Mouse (Mus musculus) MEL (cell line): ENCODE data around the gene Aaed1. TPM values are rescaled to one million over a fixed set of nuclear protein-coding genes. Genes with fewer than 3 reads are reported as not detected.

Experiments used
- DNase-seq: peaks from one replicate; pipeline ENCODE4 v3.0.0; 2011; ENCODE audit warnings: low read depth, low spot score
- H3K27ac ChIP-seq: 2 replicates; pipeline ENCODE4 v1.5.1; 2012; ENCODE audit warnings: low read depth, mild to moderate bottlenecking, control low read depth, low read length, moderate library complexity; ENCODE audit not compliant: control insufficient read depth
- H3K27me3 ChIP-seq, 2 experiments: fragments of 150-350 bp in 1 of 2; sonication (generic) in 1 of 2; 2 replicates each; pipeline ENCODE4 v1.6.1; 2012; ENCODE audit warnings: low read length in 2 of 2, mild to moderate bottlenecking in 2 of 2, improper control_type of control experiment in 1 of 2, moderate library complexity in 1 of 2; ENCODE audit not compliant: insufficient read depth in 2 of 2, control insufficient read depth in 1 of 2
- H3K36me3 ChIP-seq, 2 experiments: 2 replicates each; pipeline ENCODE4 v1.6.1; 2012 to 2014; ENCODE audit warnings: low read length in 2 of 2, improper control_type of control experiment in 1 of 2, inconsistent platforms in 1 of 2, mild to moderate bottlenecking in 1 of 2; ENCODE audit not compliant: insufficient read depth in 2 of 2, control insufficient read depth in 1 of 2
- H3K4me1 ChIP-seq, 2 experiments: fragments of 150-350 bp in 1 of 2; sonication (generic) in 1 of 2; 2 replicates each; pipeline ENCODE4 v1.6.1; 2012; ENCODE audit warnings: low read length in 2 of 2, improper control_type of control experiment in 1 of 2, mild to moderate bottlenecking in 1 of 2; ENCODE audit not compliant: insufficient read depth in 2 of 2, control insufficient read depth in 1 of 2
- H3K4me3 ChIP-seq, 2 experiments: fragments of 150-350 bp in 1 of 2; sonication (generic) in 1 of 2; 2 replicates each; pipeline ENCODE4 v1.5.1; 2012; ENCODE audit warnings: low read depth in 2 of 2, low read length in 2 of 2, mild to moderate bottlenecking in 2 of 2, moderate library complexity in 2 of 2, control low read depth in 1 of 2, improper control_type of control experiment in 1 of 2; ENCODE audit not compliant: control insufficient read depth in 1 of 2, insufficient read depth in 1 of 2
- H3K79me2 ChIP-seq: 2 replicates; pipeline ENCODE4 v1.6.1; 2012; ENCODE audit warnings: mild to moderate bottlenecking, low read length, moderate library complexity; ENCODE audit not compliant: control insufficient read depth, poor library complexity, insufficient read depth
- H3K9ac ChIP-seq: 2 replicates; pipeline ENCODE4 v1.6.1; 2012; ENCODE audit warnings: low read depth, mild to moderate bottlenecking, control low read depth, low read length, moderate library complexity; ENCODE audit not compliant: control insufficient read depth, poor library complexity, severe bottlenecking
- H3K9me3 ChIP-seq: fragments of 150-350 bp; sonication (generic); replicated peaks from 2 replicates; pipeline ENCODE4 v1.6.1; 2012; ENCODE audit warnings: mild to moderate bottlenecking, low read length, improper control_type of control experiment, moderate library complexity; ENCODE audit not compliant: insufficient read depth
- BHLHE40 ChIP-seq: IDR thresholded peaks from 2 replicates; pipeline ENCODE4 v1.6.1; 2012; ENCODE audit warnings: low read depth, mild to moderate bottlenecking, inconsistent platforms, low read length, improper control_type of control experiment, borderline replicate concordance
- CHD1 ChIP-seq: IDR thresholded peaks from 2 replicates; pipeline ENCODE4 v1.6.1; 2012; ENCODE audit warnings: low read depth, mild to moderate bottlenecking, inconsistent platforms, low read length, improper control_type of control experiment
- CHD2 ChIP-seq: IDR thresholded peaks from 2 replicates; pipeline ENCODE4 v1.6.1; 2011; ENCODE audit warnings: low read length, improper control_type of control experiment
- CTCF ChIP-seq, 3 experiments: IDR thresholded peaks in 2 of 3; conservative IDR thresholded peaks in 1 of 3; 2 replicates each; pipeline ENCODE4 v1.5.1; 2011 to 2012; ENCODE audit warnings: low read length in 3 of 3, low read depth in 2 of 3, mild to moderate bottlenecking in 2 of 3, improper control_type of control experiment in 1 of 3, inconsistent platforms in 1 of 3, mixed read lengths in 1 of 3, moderate library complexity in 1 of 3; ENCODE audit not compliant: control insufficient read depth in 1 of 3, insufficient read depth in 1 of 3, poor library complexity in 1 of 3, severe bottlenecking in 1 of 3
- ELF1 ChIP-seq: IDR thresholded peaks from 2 replicates; pipeline ENCODE4 v1.6.1; 2014; ENCODE audit warnings: low read depth, mild to moderate bottlenecking, inconsistent platforms, low read length, improper control_type of control experiment, moderate library complexity
- EP300 ChIP-seq, 2 experiments: IDR thresholded peaks; 2 replicates each; pipeline ENCODE4 v1.6.1; 2011; ENCODE audit warnings: improper control_type of control experiment in 2 of 2, low read length in 2 of 2, low read depth in 1 of 2, mild to moderate bottlenecking in 1 of 2
- ETS1 ChIP-seq: IDR thresholded peaks from 2 replicates; pipeline ENCODE4 v1.6.1; 2012; ENCODE audit warnings: low read depth, mild to moderate bottlenecking, inconsistent platforms, low read length, improper control_type of control experiment, moderate library complexity
- GATA1 ChIP-seq: IDR thresholded peaks from 2 replicates; pipeline ENCODE4 v1.6.1; 2011; ENCODE audit warnings: low read depth, low read length, improper control_type of control experiment
- MAZ ChIP-seq: IDR thresholded peaks from 2 replicates; pipeline ENCODE4 v1.6.1; 2012; ENCODE audit warnings: low read depth, mild to moderate bottlenecking, inconsistent platforms, low read length, improper control_type of control experiment
- MEF2A ChIP-seq: IDR thresholded peaks from 2 replicates; pipeline ENCODE4 v1.6.1; 2014; ENCODE audit warnings: low read depth, mild to moderate bottlenecking, inconsistent platforms, low read length, improper control_type of control experiment; ENCODE audit not compliant: poor library complexity, insufficient replicate concordance, severe bottlenecking; ENCODE audit errors: extremely low read depth
- MYB ChIP-seq: IDR thresholded peaks from 2 replicates; pipeline ENCODE4 v1.6.1; 2011; ENCODE audit warnings: mild to moderate bottlenecking, low read depth, low read length, improper control_type of control experiment
- POLR2AphosphoS2 ChIP-seq: IDR thresholded peaks from 2 replicates; pipeline ENCODE4 v1.6.1; 2011; ENCODE audit warnings: low read length, improper control_type of control experiment
- RCOR1 ChIP-seq: IDR thresholded peaks from 2 replicates; pipeline ENCODE4 v1.6.1; 2012; ENCODE audit warnings: low read depth, mild to moderate bottlenecking, inconsistent platforms, low read length, improper control_type of control experiment
- SMC3 ChIP-seq: IDR thresholded peaks from 2 replicates; pipeline ENCODE4 v1.6.1; 2011; ENCODE audit warnings: low read depth, low read length, improper control_type of control experiment
- TAL1 ChIP-seq: IDR thresholded peaks from 2 replicates; pipeline ENCODE4 v1.6.1; 2012; ENCODE audit warnings: mild to moderate bottlenecking, inconsistent platforms, low read length, moderate library complexity, mixed read lengths
- TCF12 ChIP-seq: IDR thresholded peaks from 2 replicates; pipeline ENCODE4 v1.6.1; 2014; ENCODE audit warnings: low read depth, mild to moderate bottlenecking, inconsistent platforms, low read length, improper control_type of control experiment, moderate library complexity
- USF1 ChIP-seq: IDR thresholded peaks from 2 replicates; pipeline ENCODE4 v1.6.1; 2014; ENCODE audit warnings: low read depth, mild to moderate bottlenecking, inconsistent platforms, low read length, improper control_type of control experiment, moderate library complexity
- USF2 ChIP-seq, 2 experiments: IDR thresholded peaks; 2 replicates each; pipeline ENCODE4 v1.6.1; 2011 to 2012; ENCODE audit warnings: improper control_type of control experiment in 2 of 2, low read length in 2 of 2, borderline replicate concordance in 1 of 2, inconsistent platforms in 1 of 2, low read depth in 1 of 2, mild to moderate bottlenecking in 1 of 2; ENCODE audit not compliant: insufficient read depth in 1 of 2
- ZC3H11A ChIP-seq: IDR thresholded peaks from 2 replicates; pipeline ENCODE4 v1.6.1; 2012; ENCODE audit warnings: low read depth, mild to moderate bottlenecking, inconsistent platforms, low read length, improper control_type of control experiment
- polyA plus RNA-seq, 2 experiments: library from polyadenylated mRNA; stranded (reverse) in 1 of 2; unstranded in 1 of 2; fragments of >175 nt in 1 of 2; fragments of >200 nt in 1 of 2; gene quantifications; 2 replicates each; pipeline versions ENCODE4 v1.2.1 to v1.2.4; 2012; ENCODE audit warnings: low replicate concordance in 2 of 2, low read depth in 1 of 2; ENCODE audit not compliant: insufficient read length in 2 of 2, insufficient read depth in 1 of 2, missing spikeins in 1 of 2
- total RNA-seq: library from RNA; depleted of rRNA; stranded (reverse); fragments of 300-350 nt; gene quantifications from 2 replicates; pipeline ENCODE4 v1.2.3, GENCODE M21; 2012

Gene Aaed1
- total and polyA plus RNA-seq, 3 experiments = 4.2 to 190 (median 13.5) TPM

- Histone ChIP-seq H3K4me1 (peaks cover 3 to 10% of the 10 kb centered on the region in 2 experiments; a peak in 3 of 4 replicates), H3K9ac (no peak overlapping the region)
- TF ChIP-seq GATA1 (0 out of 2 replicates have a peak, but pooled peaks have one; percentile 10), MAZ (no peak)
Measured at GRCm38 (mm10) chr13:64237681-64238157, 74.8 kb downstream of the Aaed1 start.

GRCm38 (mm10) chr13:64237000-64237680, 75.4 kb downstream of the Aaed1 start:
- Histone ChIP-seq H3K27ac (no peak overlapping the region), H3K36me3 (peaks cover 0 to 28% of the 10 kb centered on the region in 2 experiments), H3K4me1 (peaks cover 3 to 10% of the 10 kb centered on the region in 2 experiments; a peak in 3 of 4 replicates), H3K9me3 (no peaks in the 10 kb centered on the region), H3K4me3 (no peak overlapping the region), H3K9ac (no peak overlapping the region), H3K79me2 (no peaks in the 10 kb centered on the region), H3K27me3 (no peaks in the 10 kb centered on the region)
- peak; percentile 72 for TF ChIP-seq TCF12
- TF ChIP-seq BHLHE40 = no peak
- TF ChIP-seq CTCF (IDR thresholded peaks at IDR 0.05 in 2 of 3, conservative IDR thresholded peaks at IDR 0.05 in 1 of 3; ENCODE audit: control insufficient read depth in 1 of 3, insufficient read depth in 1 of 3, low read depth in 2 of 3, low read length in 3 of 3, poor library complexity in 1 of 3, severe bottlenecking in 1 of 3) = no peak
- TF ChIP-seq USF1 = no peak
- TF ChIP-seq MYB = no peak
- TF ChIP-seq USF2 (IDR thresholded peaks at IDR 0.05; ENCODE audit: borderline replicate concordance in 1 of 2, insufficient read depth in 1 of 2, low read depth in 1 of 2, low read length in 2 of 2) = no peak
- peak; percentile 31; the same call in 1 of the 2 replicates for TF ChIP-seq MEF2A
- TF ChIP-seq ELF1 = no peak
- TF ChIP-seq GATA1 = peak; percentile 53
- TF ChIP-seq EP300 (IDR thresholded peaks at IDR 0.05; ENCODE audit: low read depth in 1 of 2, low read length in 2 of 2) = peak; percentile 26 to 58; a peak in 3 of 4 replicates
- no peak for TF ChIP-seq CHD2
- 0 out of 2 replicates have a peak, but pooled peaks have one; percentile 20 for TF ChIP-seq ETS1
- TF ChIP-seq ZC3H11A = no peak
- peak; percentile 51; the same call in 1 of the 2 replicates for TF ChIP-seq TAL1
- TF ChIP-seq POLR2AphosphoS2 = no peak
- TF ChIP-seq MAZ = no peak
- no peak for TF ChIP-seq CHD1
- TF ChIP-seq RCOR1 = peak; percentile 82
- no peak for TF ChIP-seq SMC3
- peak; percentile 56 for DNase-seq

More at GRCm38 (mm10) chr13:64237681-64238157, 74.8 kb downstream of the Aaed1 start:
- Histone ChIP-seq H3K9me3 (no peaks in the 10 kb centered on the region), H3K79me2 (no peaks in the 10 kb centered on the region), H3K27ac (no peak overlapping the region), H3K4me3 (no peak overlapping the region), H3K36me3 (peaks cover 0 to 28% of the 10 kb centered on the region in 2 experiments), H3K27me3 (no peaks in the 10 kb centered on the region)
- DNase-seq = no peak
